Mouse (Mus musculus): ENCODE results near the gene Cldn34b2. TPM values are rescaled to one million over a fixed set of nuclear protein-coding genes. Genes with fewer than 3 reads are reported as not detected.
"Not testable (repeated sequence)": the region's sequence is repeated elsewhere in the genome, so short reads cannot be mapped to it uniquely, and the experiment has no call there.

Cldn34b2 gene
- not detected in 2 replicates for polyA plus RNA-seq (2014; fragmentation: Nextera tagmentation; extraction: Ambion mirVana)

- not testable (repeated sequence) for H3K4me2 ChIP-seq (replicated peaks; ENCODE audit: low read depth, low read length); H3K36me3 ChIP-seq (ENCODE audit: control insufficient read depth, insufficient read depth, low read length); H3K27ac ChIP-seq (ENCODE audit: low read depth, low read length); H3K27me3 ChIP-seq (ENCODE audit: control insufficient read depth, insufficient read depth, low read length); H3K9me3 ChIP-seq (ENCODE audit: control insufficient read depth, low read length); H3K4me3 ChIP-seq (ENCODE audit: low read length); ATAC-seq (ENCODE audit: low FRiP score, low TSS enrichment); H3K9ac ChIP-seq (ENCODE audit: low read depth, low read length); H3K4me1 ChIP-seq (ENCODE audit: control insufficient read depth, insufficient read depth, low read length)
- 83% methylated on average over 3 of the region's 3 CpGs for WGBS
Observed at GRCm38 (mm10) chrX:155128312-155128711, at the start of gene Cldn34b2. TSS of gene Cldn34b2 (minus strand) at chrX:155128412.

GRCm38 (mm10) chrX:155177640-155178039 lies 49.4 kb upstream of the Cldn34b2 start:
- Histone ChIP-seq H3K36me3 (ENCODE audit: control insufficient read depth, insufficient read depth, low read length) (no peaks in the 10 kb centered on the region), H3K27ac (ENCODE audit: low read depth, low read length) (no peak overlapping the region), H3K9ac (ENCODE audit: low read depth, low read length) (no peak overlapping the region), H3K4me3 (ENCODE audit: low read length) (no peak overlapping the region), H3K4me2 (replicated peaks; ENCODE audit: low read depth, low read length) (no peak overlapping the region), H3K9me3 (ENCODE audit: control insufficient read depth, low read length) (no peaks in the 10 kb centered on the region), H3K4me1 (ENCODE audit: control insufficient read depth, insufficient read depth, low read length) (no peaks in the 10 kb centered on the region), H3K27me3 (ENCODE audit: control insufficient read depth, insufficient read depth, low read length) (no peaks in the 10 kb centered on the region)
- 62% methylated on average over 2 of the region's 2 CpGs for WGBS
- no peak for ATAC-seq (ENCODE audit: low FRiP score, low TSS enrichment)

- WGBS: 82% methylated on average over 2 of the region's 2 CpGs
- Histone ChIP-seq H3K4me1 (ENCODE audit: control insufficient read depth, insufficient read depth, low read length) (no peaks in the 10 kb centered on the region), H3K36me3 (ENCODE audit: control insufficient read depth, insufficient read depth, low read length) (no peaks in the 10 kb centered on the region)
Observed at GRCm38 (mm10) chrX:155177230-155177629, 49.0 kb upstream of the Cldn34b2 start.

GRCm38 (mm10) chrX:155175568-155175967 lies 47.4 kb upstream of the Cldn34b2 start:
- ATAC-seq (ENCODE audit: low FRiP score, low TSS enrichment): no peak

More at GRCm38 (mm10) chrX:155177230-155177629, 49.0 kb upstream of the Cldn34b2 start:
- Histone ChIP-seq H3K4me2 (replicated peaks; ENCODE audit: low read depth, low read length) (no peak overlapping the region), H3K9me3 (ENCODE audit: control insufficient read depth, low read length) (no peaks in the 10 kb centered on the region), H3K27me3 (ENCODE audit: control insufficient read depth, insufficient read depth, low read length) (no peaks in the 10 kb centered on the region), H3K9ac (ENCODE audit: low read depth, low read length) (no peak overlapping the region), H3K4me3 (ENCODE audit: low read length) (no peak overlapping the region), H3K27ac (ENCODE audit: low read depth, low read length) (no peak overlapping the region)
- ATAC-seq (ENCODE audit: low FRiP score, low TSS enrichment): no peak

GRCm38 (mm10) chrX:155172310-155172709 lies 44.1 kb upstream of the Cldn34b2 start:
- H3K9me3 ChIP-seq (ENCODE audit: control insufficient read depth, low read length): no peaks in the 10 kb centered on the region
- no peak overlapping the region for H3K4me2 ChIP-seq (replicated peaks; ENCODE audit: low read depth, low read length)
- H3K4me1 ChIP-seq (ENCODE audit: control insufficient read depth, insufficient read depth, low read length): no peaks in the 10 kb centered on the region
- no peaks in the 10 kb centered on the region for H3K36me3 ChIP-seq (ENCODE audit: control insufficient read depth, insufficient read depth, low read length)
- no peak overlapping the region for H3K27ac ChIP-seq (ENCODE audit: low read depth, low read length)
- no peak for ATAC-seq (ENCODE audit: low FRiP score, low TSS enrichment)
- H3K27me3 ChIP-seq (ENCODE audit: control insufficient read depth, insufficient read depth, low read length): no peaks in the 10 kb centered on the region
- H3K9ac ChIP-seq (ENCODE audit: low read depth, low read length): no peak overlapping the region
- no peak overlapping the region for H3K4me3 ChIP-seq (ENCODE audit: low read length)

More at GRCm38 (mm10) chrX:155175568-155175967, 47.4 kb upstream of the Cldn34b2 start:
- Histone ChIP-seq H3K9ac (ENCODE audit: low read depth, low read length) (no peak overlapping the region), H3K9me3 (ENCODE audit: control insufficient read depth, low read length) (no peaks in the 10 kb centered on the region), H3K4me1 (ENCODE audit: control insufficient read depth, insufficient read depth, low read length) (no peaks in the 10 kb centered on the region), H3K4me3 (ENCODE audit: low read length) (no peak overlapping the region), H3K4me2 (replicated peaks; ENCODE audit: low read depth, low read length) (no peak overlapping the region), H3K36me3 (ENCODE audit: control insufficient read depth, insufficient read depth, low read length) (no peaks in the 10 kb centered on the region), H3K27me3 (ENCODE audit: control insufficient read depth, insufficient read depth, low read length) (no peaks in the 10 kb centered on the region), H3K27ac (ENCODE audit: low read depth, low read length) (no peak overlapping the region)
- 40% methylated on average over 4 of the region's 4 CpGs for WGBS

GRCm38 (mm10) chrX:155171754-155172153 lies 43.5 kb upstream of the Cldn34b2 start:
- Histone ChIP-seq H3K4me3 (ENCODE audit: low read length) (no peak overlapping the region), H3K36me3 (ENCODE audit: control insufficient read depth, insufficient read depth, low read length) (no peaks in the 10 kb centered on the region), H3K4me1 (ENCODE audit: control insufficient read depth, insufficient read depth, low read length) (no peaks in the 10 kb centered on the region), H3K9ac (ENCODE audit: low read depth, low read length) (no peak overlapping the region), H3K9me3 (ENCODE audit: control insufficient read depth, low read length) (no peaks in the 10 kb centered on the region), H3K27ac (ENCODE audit: low read depth, low read length) (no peak overlapping the region), H3K4me2 (replicated peaks; ENCODE audit: low read depth, low read length) (no peak overlapping the region), H3K27me3 (ENCODE audit: control insufficient read depth, insufficient read depth, low read length) (no peaks in the 10 kb centered on the region)
- ATAC-seq (ENCODE audit: low FRiP score, low TSS enrichment): no peak
- 78% methylated on average over 1 of the region's 1 CpGs for WGBS

- Histone ChIP-seq H3K4me2 (replicated peaks; ENCODE audit: low read depth, low read length) (no peak overlapping the region), H3K4me3 (ENCODE audit: low read length) (no peak overlapping the region), H3K27me3 (ENCODE audit: control insufficient read depth, insufficient read depth, low read length) (no peaks in the 10 kb centered on the region), H3K36me3 (ENCODE audit: control insufficient read depth, insufficient read depth, low read length) (no peaks in the 10 kb centered on the region), H3K9ac (ENCODE audit: low read depth, low read length) (no peak overlapping the region), H3K4me1 (ENCODE audit: control insufficient read depth, insufficient read depth, low read length) (no peaks in the 10 kb centered on the region), H3K27ac (ENCODE audit: low read depth, low read length) (no peak overlapping the region), H3K9me3 (ENCODE audit: control insufficient read depth, low read length) (no peaks in the 10 kb centered on the region)
- WGBS: 84% methylated on average over 8 of the region's 8 CpGs
- no peak for ATAC-seq (ENCODE audit: low FRiP score, low TSS enrichment)
Observed at GRCm38 (mm10) chrX:155169886-155170285, 41.7 kb upstream of the Cldn34b2 start.

- Histone ChIP-seq H3K27me3 (ENCODE audit: control insufficient read depth, insufficient read depth, low read length) (no peaks in the 10 kb centered on the region), H3K4me3 (ENCODE audit: low read length) (no peak overlapping the region), H3K27ac (ENCODE audit: low read depth, low read length) (no peak overlapping the region), H3K9ac (ENCODE audit: low read depth, low read length) (no peak overlapping the region), H3K4me2 (replicated peaks; ENCODE audit: low read depth, low read length) (no peak overlapping the region), H3K36me3 (ENCODE audit: control insufficient read depth, insufficient read depth, low read length) (no peaks in the 10 kb centered on the region), H3K9me3 (ENCODE audit: control insufficient read depth, low read length) (no peaks in the 10 kb centered on the region), H3K4me1 (ENCODE audit: control insufficient read depth, insufficient read depth, low read length) (no peaks in the 10 kb centered on the region)
- WGBS: 95% methylated on average over 3 of the region's 3 CpGs
- no peak for ATAC-seq (ENCODE audit: low FRiP score, low TSS enrichment)
Observed at GRCm38 (mm10) chrX:155167667-155168066, 39.5 kb upstream of the Cldn34b2 start.

- Histone ChIP-seq H3K27me3 (ENCODE audit: control insufficient read depth, insufficient read depth, low read length) (no peaks in the 10 kb centered on the region), H3K4me2 (replicated peaks; ENCODE audit: low read depth, low read length) (no peak overlapping the region), H3K9me3 (ENCODE audit: control insufficient read depth, low read length) (no peaks in the 10 kb centered on the region), H3K4me3 (ENCODE audit: low read length) (no peak overlapping the region), H3K36me3 (ENCODE audit: control insufficient read depth, insufficient read depth, low read length) (no peaks in the 10 kb centered on the region), H3K27ac (ENCODE audit: low read depth, low read length) (no peak overlapping the region), H3K9ac (ENCODE audit: low read depth, low read length) (no peak overlapping the region), H3K4me1 (ENCODE audit: control insufficient read depth, insufficient read depth, low read length) (no peaks in the 10 kb centered on the region)
- WGBS: 70% methylated on average over 2 of the region's 2 CpGs
- ATAC-seq (ENCODE audit: low FRiP score, low TSS enrichment): no peak
Observed at GRCm38 (mm10) chrX:155166313-155166712, 38.1 kb upstream of the Cldn34b2 start.

Data from kidney, embryonic 14.5 days (tissue).